In the genomic region with DNA sequence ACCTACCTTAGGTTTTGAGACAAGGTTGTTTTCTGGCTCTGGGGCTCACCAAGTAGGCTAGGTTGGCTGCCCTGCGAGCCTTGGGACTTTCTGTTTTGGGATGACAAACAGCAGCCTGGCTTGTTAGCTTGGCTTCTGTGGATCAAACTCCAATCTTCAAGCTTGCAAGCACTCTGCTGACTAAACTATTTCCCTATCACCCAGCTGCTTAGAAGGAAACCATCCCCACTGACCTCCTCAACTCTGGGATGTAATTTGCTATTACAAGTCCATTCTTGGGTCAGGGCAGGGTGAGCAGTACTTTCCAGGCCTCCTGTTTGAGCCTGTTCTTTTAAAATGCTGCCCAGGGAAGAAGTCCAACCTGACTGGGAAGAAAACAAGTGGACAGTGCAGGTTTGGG, we compare ENCODE assay signal across 11 mouse cellular contexts. TPM values are rescaled to one million over a fixed set of nuclear protein-coding genes. Genes with fewer than 3 reads are reported as not detected.
DNase-seq lines count a peak whose midpoint lies in the region; ATAC-seq and TF ChIP-seq lines count a peak whose summit lies in the region.
"Had no signal": no experiment of that assay in that cellular context is flagged by ENCODE, and none has a peak within 500 bp of the region (broad histone marks: within the 10 kb centered on the region; RNA-seq: fewer than 3 reads in every experiment).

No protein-coding gene starts in this region.

- WGBS in hindbrain, postnatal 0 days = 83% methylated on average over 1 of the region's 1 CpGs
- 91% methylated on average over 1 of the region's 1 CpGs for WGBS in hindbrain, embryonic 12.5 days
- WGBS in embryonic facial prominence, embryonic 10.5 days = 86% methylated on average over 1 of the region's 1 CpGs
- WGBS in intestine, embryonic 16.5 days = 72% methylated on average over 1 of the region's 1 CpGs
- WGBS in limb, embryonic 15.5 days = 70% methylated on average over 1 of the region's 1 CpGs
- WGBS in midbrain, embryonic 13.5 days = 93% methylated on average over 1 of the region's 1 CpGs

- H3K9ac ChIP-seq in hindbrain, postnatal 0 days (replicated peaks; ENCODE audit: low read length) = no peak overlapping the region
- H3K9ac ChIP-seq in hindbrain, embryonic 12.5 days = no peak overlapping the region
- H3K9ac ChIP-seq in intestine, embryonic 16.5 days (ENCODE audit: low read depth, low read length) = no peak overlapping the region
- no peak overlapping the region for H3K9ac ChIP-seq in limb, embryonic 15.5 days
- H3K9ac ChIP-seq in midbrain, embryonic 13.5 days (replicated peaks) = no peak overlapping the region
- H3K9ac ChIP-seq: liver, embryonic 13.5 days had no signal

- peak overlapping the region; percentile 22; the same call in 1 of the 2 replicates for H3K27ac ChIP-seq in hindbrain, postnatal 0 days
- no peak overlapping the region for H3K27ac ChIP-seq in hindbrain, embryonic 12.5 days
- H3K27ac ChIP-seq in embryonic facial prominence, embryonic 10.5 days (replicated peaks) = peak overlapping the region; percentile 51
- peak overlapping the region; percentile 41 for H3K27ac ChIP-seq in intestine, embryonic 16.5 days (ENCODE audit: low read length)
- peak overlapping the region; percentile 58; the same call in 1 of the 2 replicates for H3K27ac ChIP-seq in limb, embryonic 15.5 days
- H3K27ac ChIP-seq in midbrain, embryonic 13.5 days = no peak overlapping the region
- H3K27ac ChIP-seq: liver, embryonic 13.5 days had no signal

- H3K9me3 ChIP-seq in hindbrain, postnatal 0 days (ENCODE audit: low read length) = no peaks in the 10 kb centered on the region
- no peaks in the 10 kb centered on the region for H3K9me3 ChIP-seq in hindbrain, embryonic 12.5 days (replicated peaks)
- no peaks in the 10 kb centered on the region for H3K9me3 ChIP-seq in embryonic facial prominence, embryonic 10.5 days
- H3K9me3 ChIP-seq in intestine, embryonic 16.5 days (ENCODE audit: control insufficient read depth, low read length) = no peaks in the 10 kb centered on the region
- H3K9me3 ChIP-seq in limb, embryonic 15.5 days = no peaks in the 10 kb centered on the region
- no peaks in the 10 kb centered on the region for H3K9me3 ChIP-seq in midbrain, embryonic 13.5 days
- H3K9me3 ChIP-seq: liver, embryonic 13.5 days had no signal

- ATAC-seq in hindbrain, postnatal 0 days = no peak
- ATAC-seq in hindbrain, embryonic 12.5 days (ENCODE audit: low FRiP score) = no peak
- ATAC-seq in intestine, embryonic 16.5 days = no peak
- ATAC-seq in limb, embryonic 15.5 days (ENCODE audit: insufficient number of reproducible peaks, low FRiP score, low TSS enrichment, low read depth) = no peak
- no peak for ATAC-seq in midbrain, embryonic 13.5 days

- no peak overlapping the region for H3K4me2 ChIP-seq in hindbrain, postnatal 0 days (ENCODE audit: low read depth, low read length)
- no peak overlapping the region for H3K4me2 ChIP-seq in hindbrain, embryonic 12.5 days (replicated peaks)
- no peak overlapping the region for H3K4me2 ChIP-seq in intestine, embryonic 16.5 days (ENCODE audit: low read depth, low read length)
- H3K4me2 ChIP-seq in limb, embryonic 15.5 days = no peak overlapping the region
- no peak overlapping the region for H3K4me2 ChIP-seq in midbrain, embryonic 13.5 days (replicated peaks)
- H3K4me2 ChIP-seq: liver, embryonic 13.5 days had no signal

- H3K27me3 ChIP-seq in hindbrain, postnatal 0 days (ENCODE audit: insufficient read depth, low read length) = no peaks in the 10 kb centered on the region
- no peaks in the 10 kb centered on the region for H3K27me3 ChIP-seq in hindbrain, embryonic 12.5 days
- no peaks in the 10 kb centered on the region for H3K27me3 ChIP-seq in embryonic facial prominence, embryonic 10.5 days (replicated peaks; ENCODE audit: low read depth, poor library complexity, severe bottlenecking)
- no peaks in the 10 kb centered on the region for H3K27me3 ChIP-seq in intestine, embryonic 16.5 days (replicated peaks; ENCODE audit: control insufficient read depth, insufficient read depth, low read length)
- no peaks in the 10 kb centered on the region for H3K27me3 ChIP-seq in limb, embryonic 15.5 days
- no peaks in the 10 kb centered on the region for H3K27me3 ChIP-seq in midbrain, embryonic 13.5 days
- H3K27me3 ChIP-seq: CH12.LX; liver, embryonic 13.5 days had no signal

- 0 out of 2 replicates have a peak, but pooled peaks cover 3% of the 10 kb centered on the region for H3K4me1 ChIP-seq in hindbrain, postnatal 0 days (ENCODE audit: insufficient read depth, low read length)
- peaks cover 9% of the 10 kb centered on the region for H3K4me1 ChIP-seq in hindbrain, embryonic 12.5 days
- H3K4me1 ChIP-seq in embryonic facial prominence, embryonic 10.5 days = peaks cover 36% of the 10 kb centered on the region
- H3K4me1 ChIP-seq in intestine, embryonic 16.5 days (ENCODE audit: control insufficient read depth, insufficient read depth, low read length) = peaks cover 10% of the 10 kb centered on the region
- peaks cover 17% of the 10 kb centered on the region; the same call in 1 of the 2 replicates for H3K4me1 ChIP-seq in limb, embryonic 15.5 days
- H3K4me1 ChIP-seq in midbrain, embryonic 13.5 days (replicated peaks) = peaks cover 4% of the 10 kb centered on the region
- H3K4me1 ChIP-seq: liver, embryonic 13.5 days had no signal

- no peak overlapping the region for H3K4me3 ChIP-seq in hindbrain, postnatal 0 days (ENCODE audit: low read length)
- H3K4me3 ChIP-seq in hindbrain, embryonic 12.5 days = no peak overlapping the region
- no peak overlapping the region for H3K4me3 ChIP-seq in embryonic facial prominence, embryonic 10.5 days
- H3K4me3 ChIP-seq in intestine, embryonic 16.5 days (ENCODE audit: low read length) = no peak overlapping the region
- H3K4me3 ChIP-seq in limb, embryonic 15.5 days = no peak overlapping the region
- H3K4me3 ChIP-seq in midbrain, embryonic 13.5 days (replicated peaks) = no peak overlapping the region
- H3K4me3 ChIP-seq: liver, embryonic 13.5 days had no signal

- H3K36me3 ChIP-seq in hindbrain, postnatal 0 days (ENCODE audit: insufficient read depth, low read length) = no peaks in the 10 kb centered on the region
- H3K36me3 ChIP-seq in hindbrain, embryonic 12.5 days = no peaks in the 10 kb centered on the region
- H3K36me3 ChIP-seq in embryonic facial prominence, embryonic 10.5 days (replicated peaks) = no peaks in the 10 kb centered on the region
- no peaks in the 10 kb centered on the region for H3K36me3 ChIP-seq in intestine, embryonic 16.5 days (ENCODE audit: control insufficient read depth, insufficient read depth, low read length)
- no peaks in the 10 kb centered on the region for H3K36me3 ChIP-seq in limb, embryonic 15.5 days
- H3K36me3 ChIP-seq in midbrain, embryonic 13.5 days = no peaks in the 10 kb centered on the region
- H3K36me3 ChIP-seq: liver, embryonic 13.5 days had no signal

- DNase-seq in hindbrain, postnatal 0 days (ENCODE audit: low spot score) = no peak
- no peak for DNase-seq in embryonic facial prominence, embryonic 10.5 days (ENCODE audit: low spot score)
- no peak for DNase-seq in MN1 (ENCODE audit: low spot score)
- DNase-seq in left cerebral cortex, adult 18-20 months (ENCODE audit: low spot score in 2 of 2) = no peak
- DNase-seq: gastrocnemius, postnatal 10 days; liver, embryonic 13.5 days had no signal

- TF ChIP-seq CTCF in hindbrain, postnatal 0 days (IDR thresholded peaks at IDR 0.05; ENCODE audit: low read depth) = no peak

RNA-seq across cellular contexts. Expression of a gene that starts 47.5 kb away (rescaled TPM):
- 19.3 and 37.7 TPM in 2 replicates for total RNA-seq in hindbrain, postnatal 0 days (2014; rRNA removed)
- 11.5 and 13.4 TPM in 2 replicates for polyA plus RNA-seq in hindbrain, postnatal 0 days (2015; fragmentation: Nextera tagmentation; extraction: Ambion mirVana)
- polyA plus RNA-seq in hindbrain, embryonic 12.5 days (2016; fragmentation: Nextera tagmentation; extraction: Ambion mirVana) = 29.9 and 31.5 TPM in 2 replicates
- 21.3 and 24.7 TPM in 2 replicates for polyA plus RNA-seq in embryonic facial prominence, embryonic 10.5 days (2016; fragmentation: Nextera tagmentation; extraction: Ambion mirVana)
- polyA plus RNA-seq in intestine, embryonic 16.5 days (2015; fragmentation: Nextera tagmentation; extraction: Ambion mirVana) = 18.6 and 20.3 TPM in 2 replicates
- 21.7 and 25.2 TPM in 2 replicates for polyA plus RNA-seq in limb, embryonic 15.5 days (2015; fragmentation: Nextera tagmentation; extraction: Ambion mirVana)
- polyA plus RNA-seq in midbrain, embryonic 13.5 days (2015; fragmentation: Nextera tagmentation; extraction: Ambion mirVana) = 12.1 and 12.3 TPM in 2 replicates
- total RNA-seq in left cerebral cortex, adult 18-20 months (2021) = 10 to 100 TPM; 42.1 to 46.8 TPM

Comparison
In these comparisons a context has a peak if more than half of its experiments do, and no peak if none do; other contexts are left out.
1. H3K27ac ChIP-seq: peak in hindbrain, postnatal 0 days (single experiment), embryonic facial prominence, embryonic 10.5 days (single experiment), intestine, embryonic 16.5 days (single experiment) and limb, embryonic 15.5 days (single experiment); none in hindbrain, embryonic 12.5 days (single experiment) and midbrain, embryonic 13.5 days (single experiment).